Mouse (Mus musculus): ENCODE measurements at regions not wholly inside any gene's neighbourhood (a gene's known extent, or its start where the extent isn't known, plus 50 kb on each side); places are given as distances from the start of the nearest gene placed in this dataset.
A peak's percentile ranks its signal among the peaks of the same experiment; 100 is the strongest.

GRCm38 (mm10) chr12:79912281-79913063, 200.3 kb downstream of the Zfp36l1 start:
- ATAC-seq (ENCODE audit: low FRiP score), result no peak
- H3K4me1 ChIP-seq (replicated peaks; ENCODE audit: control insufficient read depth, insufficient read depth, low read length), result peaks cover 2% of the 10 kb centered on the region
- H3K9ac ChIP-seq (ENCODE audit: low read depth, low read length), result no peak overlapping the region
- H3K9me3 ChIP-seq (ENCODE audit: control insufficient read depth, low read length), result no peaks in the 10 kb centered on the region
- peak overlapping the region; percentile 83 for H3K27ac ChIP-seq (ENCODE audit: low read depth, low read length)
- WGBS, result 86% methylated on average over 10 of the region's 10 CpGs
- no peaks in the 10 kb centered on the region for H3K36me3 ChIP-seq (ENCODE audit: control insufficient read depth, insufficient read depth, low read length)
- no peak overlapping the region for H3K4me2 ChIP-seq (replicated peaks; ENCODE audit: low read depth, low read length)
- no peak overlapping the region for H3K4me3 ChIP-seq (ENCODE audit: low read depth, low read length)
- DNase-seq (ENCODE audit: low spot score), result no peak
- H3K27me3 ChIP-seq (ENCODE audit: control insufficient read depth, insufficient read depth, low read length), result no peaks in the 10 kb centered on the region

- no peak overlapping the region; the same call in 1 of the 2 replicates for H3K4me2 ChIP-seq (replicated peaks; ENCODE audit: low read depth, low read length)
- H3K9ac ChIP-seq (ENCODE audit: low read depth, low read length), result no peak overlapping the region
- DNase-seq (ENCODE audit: low spot score) (peak; percentile 77), ATAC-seq (ENCODE audit: low FRiP score) (peak; percentile 85)
- no peak overlapping the region for H3K4me3 ChIP-seq (ENCODE audit: low read depth, low read length)
- H3K4me1 ChIP-seq (replicated peaks; ENCODE audit: control insufficient read depth, insufficient read depth, low read length), result peaks cover 2% of the 10 kb centered on the region
- H3K36me3 ChIP-seq (ENCODE audit: control insufficient read depth, insufficient read depth, low read length), result no peaks in the 10 kb centered on the region
- H3K9me3 ChIP-seq (ENCODE audit: control insufficient read depth, low read length), result no peaks in the 10 kb centered on the region
- H3K27me3 ChIP-seq (ENCODE audit: control insufficient read depth, insufficient read depth, low read length), result no peaks in the 10 kb centered on the region
- H3K27ac ChIP-seq (ENCODE audit: low read depth, low read length), result peak overlapping the region; percentile 83
- 5% methylated on average over 15 of the region's 15 CpGs for WGBS
These were observed 201.7 kb downstream of the Zfp36l1 start for GRCm38 (mm10) chr12:79910884-79911759.

GRCm38 (mm10) chr12:79907583-79907982, 205.2 kb downstream of the Zfp36l1 start:
- ATAC-seq (ENCODE audit: low FRiP score) (no peak), DNase-seq (ENCODE audit: low spot score) (no peak)
- Histone ChIP-seq H3K9me3 (ENCODE audit: control insufficient read depth, low read length) (no peaks in the 10 kb centered on the region), H3K9ac (ENCODE audit: low read depth, low read length) (no peak overlapping the region), H3K4me2 (replicated peaks; ENCODE audit: low read depth, low read length) (no peak overlapping the region), H3K4me1 (replicated peaks; ENCODE audit: control insufficient read depth, insufficient read depth, low read length) (peaks cover 2% of the 10 kb centered on the region), H3K27me3 (ENCODE audit: control insufficient read depth, insufficient read depth, low read length) (no peaks in the 10 kb centered on the region), H3K36me3 (ENCODE audit: control insufficient read depth, insufficient read depth, low read length) (no peaks in the 10 kb centered on the region), H3K4me3 (ENCODE audit: low read depth, low read length) (no peak overlapping the region), H3K27ac (ENCODE audit: low read depth, low read length) (no peak overlapping the region)
- 86% methylated on average over 5 of the region's 5 CpGs for WGBS

GRCm38 (mm10) chr12:79906738-79907365, 206.0 kb downstream of the Zfp36l1 start:
- H3K36me3 ChIP-seq (ENCODE audit: control insufficient read depth, insufficient read depth, low read length), result no peaks in the 10 kb centered on the region

GRCm38 (mm10) chr12:79905828-79906737, 206.7 kb downstream of the Zfp36l1 start:
- no peak overlapping the region for H3K4me3 ChIP-seq (ENCODE audit: low read depth, low read length)
- WGBS, result 59% methylated on average over 10 of the region's 10 CpGs
- peak overlapping the region; percentile 45; the same call in 1 of the 2 replicates for H3K27ac ChIP-seq (ENCODE audit: low read depth, low read length)
- no peak overlapping the region for H3K9ac ChIP-seq (ENCODE audit: low read depth, low read length)
- no peak for ATAC-seq (ENCODE audit: low FRiP score)
- no peaks in the 10 kb centered on the region for H3K36me3 ChIP-seq (ENCODE audit: control insufficient read depth, insufficient read depth, low read length)
- H3K9me3 ChIP-seq (ENCODE audit: control insufficient read depth, low read length), result no peaks in the 10 kb centered on the region
- no peaks in the 10 kb centered on the region for H3K27me3 ChIP-seq (ENCODE audit: control insufficient read depth, insufficient read depth, low read length)
- H3K4me2 ChIP-seq (replicated peaks; ENCODE audit: low read depth, low read length), result no peak overlapping the region
- no peak for DNase-seq (ENCODE audit: low spot score)
- H3K4me1 ChIP-seq (replicated peaks; ENCODE audit: control insufficient read depth, insufficient read depth, low read length), result peaks cover 2% of the 10 kb centered on the region

More at GRCm38 (mm10) chr12:79906738-79907365, 206.0 kb downstream of the Zfp36l1 start:
- H3K27me3 ChIP-seq (ENCODE audit: control insufficient read depth, insufficient read depth, low read length), result no peaks in the 10 kb centered on the region
- WGBS, result 86% methylated on average over 10 of the region's 10 CpGs
- H3K27ac ChIP-seq (ENCODE audit: low read depth, low read length), result peak overlapping the region; percentile 45; the same call in 1 of the 2 replicates
- ATAC-seq (ENCODE audit: low FRiP score), result no peak
- H3K4me3 ChIP-seq (ENCODE audit: low read depth, low read length), result no peak overlapping the region
- no peak overlapping the region for H3K4me2 ChIP-seq (replicated peaks; ENCODE audit: low read depth, low read length)
- DNase-seq (ENCODE audit: low spot score), result no peak
- no peak overlapping the region for H3K9ac ChIP-seq (ENCODE audit: low read depth, low read length)
- H3K4me1 ChIP-seq (replicated peaks; ENCODE audit: control insufficient read depth, insufficient read depth, low read length), result peaks cover 2% of the 10 kb centered on the region
- H3K9me3 ChIP-seq (ENCODE audit: control insufficient read depth, low read length), result no peaks in the 10 kb centered on the region

GRCm38 (mm10) chr12:79904913-79905549, 207.8 kb downstream of the Zfp36l1 start:
- H3K27ac ChIP-seq (ENCODE audit: low read depth, low read length), result 0 out of 2 replicates have a peak overlapping the region, but pooled peaks have one; percentile 13
- no peak for DNase-seq (ENCODE audit: low spot score)
- 57% methylated on average over 2 of the region's 2 CpGs for WGBS

GRCm38 (mm10) chr12:79902761-79903160, 210.1 kb downstream of the Zfp36l1 start:
- H3K4me3 ChIP-seq (ENCODE audit: low read depth, low read length), result no peak overlapping the region
- no peaks in the 10 kb centered on the region for H3K36me3 ChIP-seq (ENCODE audit: control insufficient read depth, insufficient read depth, low read length)
- no peaks in the 10 kb centered on the region; the same call in 1 of the 2 replicates for H3K4me1 ChIP-seq (replicated peaks; ENCODE audit: control insufficient read depth, insufficient read depth, low read length)
- 80% methylated on average over 7 of the region's 7 CpGs for WGBS
- ATAC-seq (ENCODE audit: low FRiP score) (no peak), DNase-seq (ENCODE audit: low spot score) (no peak)
- H3K4me2 ChIP-seq (replicated peaks; ENCODE audit: low read depth, low read length), result no peak overlapping the region
- H3K27me3 ChIP-seq (ENCODE audit: control insufficient read depth, insufficient read depth, low read length), result no peaks in the 10 kb centered on the region
- H3K9me3 ChIP-seq (ENCODE audit: control insufficient read depth, low read length), result no peaks in the 10 kb centered on the region
- no peak overlapping the region for H3K27ac ChIP-seq (ENCODE audit: low read depth, low read length)
- no peak overlapping the region for H3K9ac ChIP-seq (ENCODE audit: low read depth, low read length)

More at GRCm38 (mm10) chr12:79904913-79905549, 207.8 kb downstream of the Zfp36l1 start:
- Histone ChIP-seq H3K27me3 (ENCODE audit: control insufficient read depth, insufficient read depth, low read length) (no peaks in the 10 kb centered on the region), H3K9me3 (ENCODE audit: control insufficient read depth, low read length) (no peaks in the 10 kb centered on the region), H3K4me1 (replicated peaks; ENCODE audit: control insufficient read depth, insufficient read depth, low read length) (no peaks in the 10 kb centered on the region), H3K9ac (ENCODE audit: low read depth, low read length) (no peak overlapping the region), H3K4me2 (replicated peaks; ENCODE audit: low read depth, low read length) (no peak overlapping the region), H3K4me3 (ENCODE audit: low read depth, low read length) (no peak overlapping the region), H3K36me3 (ENCODE audit: control insufficient read depth, insufficient read depth, low read length) (no peaks in the 10 kb centered on the region)
- ATAC-seq (ENCODE audit: low FRiP score), result no peak

Data from hindbrain, embryonic 11.5 days (tissue).